Mouse (Mus musculus) thymus, adult 2 months (tissue): ENCODE data around the gene Smarcd1.

Experiments
- CTCF ChIP-seq: fragments of 200-500 bp; IDR thresholded peaks from 2 replicates; pipeline ENCODE4 v1.5.1; 2012; ENCODE audit warnings: mild to moderate bottlenecking, control low read depth, low read length, moderate library complexity, borderline replicate concordance; ENCODE audit not compliant: control insufficient read depth, poor library complexity, insufficient read depth; ENCODE audit errors: extremely low read depth
- POLR2A ChIP-seq: fragments of 200-500 bp; IDR thresholded peaks from 2 replicates; pipeline ENCODE4 v1.6.1; 2012; ENCODE audit warnings: mild to moderate bottlenecking, low read length, control low read depth, moderate library complexity; ENCODE audit not compliant: control insufficient read depth, poor library complexity, insufficient read depth; ENCODE audit errors: extremely low read depth

GRCm38 (mm10) chr15:99662371-99662770 lies 39.6 kb upstream of the Smarcd1 start:
- no peak for TF ChIP-seq CTCF
- no peak for TF ChIP-seq POLR2A
